Mouse (Mus musculus): ENCODE results near the gene Oaz2.

GRCm38 (mm10) chr9:65726431-65726830 is 58.6 kb downstream of the Oaz2 start:
- TF ChIP-seq MAFK (IDR thresholded peaks at IDR 0.05; ENCODE audit: insufficient read depth, low read depth, low read length) (no peak), CHD2 (IDR thresholded peaks at IDR 0.05; ENCODE audit: low read depth, low read length) (no peak), HCFC1 (IDR thresholded peaks at IDR 0.05; ENCODE audit: borderline replicate concordance, insufficient read depth, low read length) (no peak)
